Mouse (Mus musculus) C2C12 (cell line): ENCODE measurements at regions not wholly inside any gene's neighbourhood (a gene's known extent, or its start where the extent isn't known, plus 50 kb on each side); places are given as distances from the start of the nearest gene placed in this dataset.

Experiments
- CTCF ChIP-seq: IDR thresholded peaks from one replicate; pipeline ENCODE4 v1.5.1; 2011; ENCODE audit not compliant: control insufficient read depth, insufficient read depth, insufficient read length
- MAX ChIP-seq: IDR thresholded peaks from one replicate; pipeline ENCODE4 v1.6.1; 2011; ENCODE audit warnings: mild to moderate bottlenecking, control low read depth

DNA sequence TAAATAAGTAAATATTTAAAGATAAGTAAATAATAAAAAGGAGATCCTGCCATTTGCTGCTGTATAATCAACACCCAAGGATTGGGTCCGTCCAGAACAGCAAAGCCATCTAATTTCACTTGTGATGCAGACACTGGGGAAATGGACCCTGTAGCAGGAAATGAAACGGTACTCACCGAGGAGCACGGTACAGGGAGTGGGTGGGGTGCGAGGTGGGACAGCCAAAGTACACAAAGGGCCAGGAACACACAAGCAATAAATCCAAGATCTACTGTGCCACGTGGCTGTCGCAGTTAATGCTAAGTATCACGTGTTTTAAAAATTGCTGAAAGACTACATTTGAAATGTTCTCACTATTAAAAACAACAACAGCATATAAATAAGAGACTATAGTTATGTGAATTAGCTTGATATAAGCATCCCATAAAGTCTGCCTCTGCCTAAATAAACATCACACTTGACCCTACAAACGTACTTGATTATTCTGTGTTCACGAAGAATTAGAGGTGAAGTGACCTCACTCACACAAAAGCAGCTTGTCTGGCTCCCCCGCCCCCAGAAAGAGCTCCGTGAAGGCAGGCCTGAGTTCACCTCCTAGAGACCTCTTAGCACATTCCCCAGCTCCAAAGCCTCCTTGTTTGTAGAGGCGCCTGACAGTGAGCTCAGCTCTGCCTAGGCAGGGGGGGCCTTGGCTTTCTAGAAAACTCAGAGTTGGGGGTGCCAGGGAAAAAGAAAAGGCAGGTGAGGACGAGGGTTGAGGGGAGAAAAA, 101.1 kb downstream of the Banf2 start:
- TF ChIP-seq CTCF (no peak), MAX (no peak)
